Mouse (Mus musculus) embryonic facial prominence, embryonic 14.5 days (tissue): ENCODE data around the gene Luzp1. TPM values are rescaled to one million over a fixed set of nuclear protein-coding genes. Genes with fewer than 3 reads are reported as not detected.

Source experiments
- ATAC-seq: fragments of 200-750 bp; cut with Nextera tagmentation; 2 replicates; pipeline ENCODE4 v1.8.0; 2017; ENCODE audit warnings: low read depth, moderate number of reproducible peaks, moderate TSS enrichment
- DNase-seq: peaks from one replicate; pipeline ENCODE4 v3.0.0-alpha.2; 2015; ENCODE audit warnings: low spot score
- H3K27ac ChIP-seq: fragments of 300-500 bp; sonication (generic); replicated peaks from 2 replicates; pipeline ENCODE4 v1.5.1; 2014; ENCODE audit warnings: low read depth, mild to moderate bottlenecking, low read length, moderate library complexity
- H3K27me3 ChIP-seq: fragments of 300-500 bp; sonication (generic); replicated peaks from 2 replicates; pipeline ENCODE4 v1.6.1; 2014; ENCODE audit warnings: low read length; ENCODE audit not compliant: control insufficient read depth, insufficient read depth
- H3K36me3 ChIP-seq: fragments of 300-500 bp; sonication (generic); 2 replicates; pipeline ENCODE4 v1.6.1; 2014; ENCODE audit warnings: low read length, mixed read lengths; ENCODE audit not compliant: control insufficient read depth, insufficient read depth
- H3K4me1 ChIP-seq: fragments of 300-500 bp; sonication (generic); 2 replicates; pipeline ENCODE4 v1.6.1; 2014; ENCODE audit warnings: antibody characterized with exemption, low read length; ENCODE audit not compliant: control insufficient read depth, insufficient read depth
- H3K4me2 ChIP-seq: fragments of 300-500 bp; sonication (generic); 2 replicates; pipeline ENCODE4 v1.6.1; 2014; ENCODE audit warnings: low read depth, mild to moderate bottlenecking, low read length, moderate library complexity, mixed read lengths
- H3K4me3 ChIP-seq: fragments of 300-500 bp; sonication (generic); 2 replicates; pipeline ENCODE4 v1.5.1; 2014; ENCODE audit warnings: low read depth, mild to moderate bottlenecking, low read length
- H3K9ac ChIP-seq: fragments of 300-500 bp; sonication (generic); 2 replicates; pipeline ENCODE4 v1.6.1; 2014; ENCODE audit warnings: low read depth, mild to moderate bottlenecking, low read length, moderate library complexity, mixed read lengths
- H3K9me3 ChIP-seq: fragments of 300-500 bp; sonication (generic); 2 replicates; pipeline ENCODE4 v1.6.1; 2016; ENCODE audit warnings: low read length; ENCODE audit not compliant: control insufficient read depth
- WGBS: fragments of 180-500 bp; shearing (Covaris S2); extraction: QIAGEN DNeasy Blood & Tissue Kit; methylation state at CpG from one replicate; pipeline ENCODE4 v1.1.7; 2014; 5-methylcytosine and 5-hydroxymethylcytosine counted together
- polyA plus RNA-seq: library from polyadenylated mRNA; unstranded; fragments of >200 nt; fragmentation: Nextera tagmentation; extraction: Ambion mirVana; gene quantifications from 2 replicates; pipeline ENCODE4 v1.2.1, GENCODE M21; 2014

Luzp1 gene
- polyA plus RNA-seq, 1 experiment from 2014 or later = 83.4 TPM

DNA sequence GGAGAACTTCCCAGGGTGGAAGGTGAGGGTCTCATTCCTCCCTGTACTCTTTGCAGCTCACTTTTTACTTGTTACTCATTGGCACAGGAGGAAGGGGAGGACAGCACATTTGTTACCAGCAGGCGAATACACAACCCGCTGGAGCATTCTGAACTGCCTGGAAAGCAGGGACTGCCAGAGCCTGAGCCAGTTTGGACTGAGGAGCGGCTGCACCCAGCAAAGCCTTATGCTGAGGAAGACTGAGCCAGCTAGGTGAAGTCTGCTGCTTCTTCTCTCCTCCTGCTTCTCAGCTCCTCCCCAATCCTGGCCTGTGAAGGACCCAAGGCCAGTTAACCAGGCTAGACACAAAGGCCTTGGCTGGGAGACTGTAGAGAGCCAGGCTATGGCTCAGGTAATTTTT lies 75.6 kb downstream of the Luzp1 start:
- Histone ChIP-seq H3K36me3 (peaks cover 87% of the 10 kb centered on the region), H3K4me1 (no peaks in the 10 kb centered on the region), H3K27me3 (no peaks in the 10 kb centered on the region), H3K4me3 (no peak overlapping the region), H3K9me3 (no peaks in the 10 kb centered on the region), H3K27ac (no peak overlapping the region), H3K9ac (no peak overlapping the region), H3K4me2 (no peak overlapping the region)
- DNase-seq (no peak), ATAC-seq (no peak)
- 90% methylated on average over 3 of the region's 3 CpGs for WGBS

DNA sequence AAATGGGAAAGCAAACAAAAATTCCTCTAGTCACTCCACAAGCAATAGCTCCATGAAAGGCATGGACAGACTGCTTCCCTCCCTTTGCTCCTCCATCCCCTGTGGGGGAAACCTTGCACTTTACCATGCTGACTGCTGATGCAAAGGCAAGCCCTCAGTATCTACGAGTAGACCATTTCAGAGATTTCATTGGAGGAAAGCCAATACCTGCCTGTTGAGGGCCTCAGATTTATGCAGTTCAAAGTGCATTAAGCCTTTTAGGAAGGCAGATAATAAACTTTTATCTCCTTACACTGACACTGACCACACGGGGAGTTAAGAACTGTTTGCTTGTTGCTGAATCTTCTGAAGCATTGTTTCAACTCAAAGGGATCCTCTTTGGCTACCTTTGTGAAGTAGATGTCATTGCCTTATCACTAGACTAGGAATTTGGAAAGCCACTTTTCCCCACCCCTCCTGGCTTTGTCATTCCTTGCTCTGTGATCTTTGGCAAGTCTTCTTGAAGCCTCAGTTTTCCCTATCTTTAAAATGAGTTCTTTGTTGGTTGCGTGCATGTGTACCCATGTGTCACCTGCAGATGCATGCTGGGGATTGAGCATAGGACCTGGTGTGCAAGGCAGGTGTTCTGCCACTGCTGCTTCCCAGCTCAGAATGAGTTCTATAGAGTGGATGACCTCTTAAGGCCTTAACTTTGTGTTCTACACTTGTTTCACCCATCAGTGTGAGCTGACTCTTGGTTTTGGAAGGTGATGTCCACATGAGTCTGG lies 76.9 kb downstream of the Luzp1 start:
- peaks cover 91% of the 10 kb centered on the region for H3K36me3 ChIP-seq
- H3K9me3 ChIP-seq = no peaks in the 10 kb centered on the region
- ATAC-seq = no peak
- H3K27ac ChIP-seq = no peak overlapping the region
- H3K4me1 ChIP-seq = no peaks in the 10 kb centered on the region
- WGBS = 80% methylated on average over 3 of the region's 3 CpGs
- H3K27me3 ChIP-seq = no peaks in the 10 kb centered on the region
- H3K4me2 ChIP-seq = no peak overlapping the region
- no peak overlapping the region for H3K4me3 ChIP-seq
- no peak for DNase-seq
- H3K9ac ChIP-seq = no peak overlapping the region

DNA sequence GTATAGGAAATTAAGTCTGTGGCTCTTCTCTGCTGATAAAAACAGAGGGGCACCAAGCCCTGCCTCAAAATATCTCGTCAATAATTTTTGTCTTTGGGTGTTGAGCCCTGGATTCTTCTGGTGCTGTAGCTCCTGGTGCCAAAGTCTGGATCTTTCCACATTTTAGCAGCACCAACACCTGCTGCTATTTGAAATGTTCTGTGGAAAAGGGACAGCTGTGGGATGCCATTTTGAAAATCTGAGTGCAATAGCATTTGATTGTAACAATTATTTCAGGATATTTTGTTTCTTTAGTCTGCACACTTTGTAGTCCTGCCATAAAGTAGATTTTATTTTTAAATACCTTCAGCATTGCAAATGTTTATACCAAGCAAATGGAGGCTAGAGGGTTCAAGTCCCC lies 78.2 kb downstream of the Luzp1 start:
- DNase-seq = no peak
- Histone ChIP-seq H3K27ac (no peak overlapping the region), H3K4me3 (no peak overlapping the region), H3K27me3 (no peaks in the 10 kb centered on the region), H3K36me3 (peaks cover 91% of the 10 kb centered on the region), H3K9me3 (no peaks in the 10 kb centered on the region), H3K4me2 (no peak overlapping the region), H3K9ac (no peak overlapping the region), H3K4me1 (no peaks in the 10 kb centered on the region)
- no peak for ATAC-seq
- 72% methylated on average over 1 of the region's 1 CpGs for WGBS

DNA sequence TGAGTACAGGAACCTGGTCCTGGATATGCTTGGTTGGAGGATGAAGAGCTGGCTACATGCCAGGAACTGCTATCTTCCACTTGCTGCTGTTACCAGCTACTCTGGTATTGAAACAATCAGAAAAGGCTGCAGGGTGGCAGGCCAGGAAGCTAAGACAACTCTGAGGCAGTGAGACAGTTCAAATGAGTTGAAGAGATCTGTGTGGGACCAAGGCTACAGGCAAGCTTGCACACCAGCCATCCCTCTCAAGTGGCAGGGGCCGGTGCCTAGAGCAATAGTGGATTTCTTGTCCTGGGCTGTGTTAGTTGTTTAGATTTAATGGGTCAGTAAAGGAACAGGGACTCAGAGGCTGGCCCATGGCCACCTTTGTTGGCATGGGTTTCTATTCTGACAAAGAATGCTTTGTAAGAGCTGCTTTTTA lies 78.8 kb downstream of the Luzp1 start:
- WGBS = 86% methylated on average over 1 of the region's 1 CpGs
- Histone ChIP-seq H3K4me3 (no peak overlapping the region), H3K4me1 (no peaks in the 10 kb centered on the region), H3K9me3 (no peaks in the 10 kb centered on the region), H3K27me3 (no peaks in the 10 kb centered on the region), H3K4me2 (no peak overlapping the region), H3K9ac (no peak overlapping the region), H3K27ac (no peak overlapping the region; the same call in 1 of the 2 replicates), H3K36me3 (peaks cover 91% of the 10 kb centered on the region)
- DNase-seq (peak; percentile 30), ATAC-seq (no peak)

DNA sequence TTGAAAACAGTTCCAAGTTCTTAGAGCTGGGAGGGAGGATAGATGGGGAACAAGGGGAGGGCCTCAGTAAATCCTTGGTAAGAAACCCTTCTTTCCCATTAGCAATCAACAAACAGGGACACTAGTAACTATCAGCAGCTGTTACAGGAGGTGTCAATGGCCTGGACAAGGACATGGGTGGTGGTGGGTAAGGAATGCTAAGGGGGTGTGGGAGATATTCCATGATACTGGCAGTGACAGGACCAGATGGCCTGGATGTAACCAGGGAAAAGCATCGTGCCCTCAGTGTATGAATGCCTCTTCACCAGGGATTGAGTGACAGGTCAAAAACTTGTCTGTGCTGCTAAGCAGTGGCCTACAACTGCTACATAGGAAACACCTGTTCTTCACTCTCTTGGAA lies 83.5 kb downstream of the Luzp1 start:
- H3K4me3 ChIP-seq = no peak overlapping the region
- no peaks in the 10 kb centered on the region for H3K9me3 ChIP-seq
- WGBS = 81% methylated on average over 1 of the region's 1 CpGs
- H3K27ac ChIP-seq = no peak overlapping the region
- H3K4me1 ChIP-seq = no peaks in the 10 kb centered on the region
- ATAC-seq (peak; percentile 36; the same call in 1 of the 2 replicates), DNase-seq (peak; percentile 30)
- H3K27me3 ChIP-seq = no peaks in the 10 kb centered on the region
- H3K9ac ChIP-seq = no peak overlapping the region
- H3K36me3 ChIP-seq = peaks cover 92% of the 10 kb centered on the region
- H3K4me2 ChIP-seq = no peak overlapping the region

DNA sequence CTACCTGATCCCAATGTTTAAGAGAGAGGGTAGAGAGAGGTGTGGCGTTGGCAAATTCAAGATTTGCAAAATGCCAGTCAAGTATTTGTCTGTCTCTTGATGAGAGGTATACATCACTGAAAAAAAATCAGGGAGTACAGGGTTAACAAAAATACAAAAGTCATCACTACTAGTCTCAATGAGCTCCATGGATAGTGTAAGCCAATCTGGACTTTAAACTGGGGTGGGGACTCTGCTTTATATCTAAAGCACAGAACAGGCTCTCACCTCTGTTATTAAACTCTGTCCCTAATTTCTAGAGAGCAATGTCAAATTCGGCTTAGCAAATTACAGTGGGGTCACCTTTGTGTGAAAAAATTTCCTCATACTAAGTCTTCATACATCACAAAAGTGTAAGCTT lies 88.1 kb downstream of the Luzp1 start:
- Histone ChIP-seq H3K4me2 (no peak overlapping the region), H3K9ac (no peak overlapping the region), H3K4me3 (no peak overlapping the region), H3K27me3 (no peaks in the 10 kb centered on the region), H3K4me1 (no peaks in the 10 kb centered on the region), H3K27ac (no peak overlapping the region), H3K9me3 (no peaks in the 10 kb centered on the region), H3K36me3 (peaks cover 90% of the 10 kb centered on the region)
- no peak for DNase-seq
- no peak for ATAC-seq
- 82% methylated on average over 2 of the region's 2 CpGs for WGBS

DNA sequence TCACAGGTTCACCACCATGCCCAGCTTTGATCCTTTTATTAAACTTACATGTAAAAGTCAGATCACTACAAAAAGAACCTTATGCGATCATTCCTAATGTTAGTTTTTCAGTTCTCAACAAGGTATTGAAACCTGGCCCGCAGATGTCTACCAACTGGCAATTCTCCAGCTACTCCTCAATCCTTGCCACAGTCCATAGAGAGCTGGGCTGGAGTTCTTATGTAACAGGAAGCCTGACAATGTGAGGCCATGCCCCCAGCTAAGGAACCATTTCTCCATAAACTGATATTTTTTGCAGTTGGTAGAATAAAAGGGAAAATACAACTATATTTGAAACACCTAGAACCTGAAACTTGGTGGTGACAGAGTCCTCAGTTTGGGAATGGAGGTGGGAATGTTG lies 90.1 kb downstream of the Luzp1 start:
- Histone ChIP-seq H3K9me3 (no peaks in the 10 kb centered on the region), H3K36me3 (peaks cover 91% of the 10 kb centered on the region), H3K4me2 (no peak overlapping the region), H3K9ac (no peak overlapping the region), H3K27me3 (no peaks in the 10 kb centered on the region), H3K27ac (no peak overlapping the region), H3K4me3 (no peak overlapping the region), H3K4me1 (no peaks in the 10 kb centered on the region)
- ATAC-seq (no peak), DNase-seq (no peak)
- 84% methylated on average over 2 of the region's 2 CpGs for WGBS

DNA sequence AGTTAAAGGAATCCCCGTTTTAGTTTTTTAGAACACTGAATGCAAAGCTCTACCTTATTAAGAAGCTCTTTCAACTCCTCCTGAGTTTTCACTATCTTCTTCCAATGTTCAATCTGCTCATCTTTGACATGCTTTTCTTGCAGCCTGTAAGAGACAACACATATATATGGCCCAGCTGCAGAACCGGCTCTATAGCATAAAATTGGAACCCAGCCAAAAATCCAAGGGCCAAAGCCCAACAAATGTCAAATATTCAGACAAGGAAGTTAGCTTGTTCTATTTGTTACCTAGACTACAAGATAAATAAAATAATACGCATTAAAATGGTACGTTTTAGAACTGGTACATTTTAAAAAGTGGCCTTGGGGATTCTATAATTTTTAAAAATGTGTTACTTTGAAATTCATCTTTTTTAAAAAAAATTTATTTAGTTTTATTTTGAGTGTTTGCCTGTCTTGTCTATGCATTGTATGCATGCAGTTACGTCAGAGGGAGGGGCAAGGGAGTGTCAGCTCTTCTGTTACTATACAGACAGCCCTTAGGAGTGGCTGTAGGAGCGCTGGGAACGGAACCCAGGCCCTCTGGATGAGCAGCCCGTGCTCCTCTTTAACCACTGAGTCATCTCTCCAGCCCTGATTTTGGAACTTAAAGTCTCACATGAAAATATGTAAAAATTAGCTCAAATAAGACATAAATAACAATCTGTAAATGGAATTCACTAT lies 90.9 kb downstream of the Luzp1 start:
- DNase-seq = peak; percentile 34
- peaks cover 92% of the 10 kb centered on the region for H3K36me3 ChIP-seq
- H3K4me2 ChIP-seq = no peak overlapping the region
- no peaks in the 10 kb centered on the region for H3K4me1 ChIP-seq
- WGBS = 76% methylated on average over 8 of the region's 8 CpGs
- no peak overlapping the region for H3K27ac ChIP-seq
- no peak overlapping the region for H3K4me3 ChIP-seq
- H3K9me3 ChIP-seq = no peaks in the 10 kb centered on the region
- H3K27me3 ChIP-seq = no peaks in the 10 kb centered on the region
- no peak for ATAC-seq
- no peak overlapping the region for H3K9ac ChIP-seq
